Mouse (Mus musculus): Measurements from ENCODE around the gene Slc13a4. TPM values are rescaled to one million over a fixed set of nuclear protein-coding genes. Genes with fewer than 3 reads are reported as not detected.
A peak's percentile ranks its signal among the peaks of the same experiment; 100 is the strongest.

Gene Slc13a4
- polyA plus RNA-seq, 1 experiment: 0.07 TPM

DNA sequence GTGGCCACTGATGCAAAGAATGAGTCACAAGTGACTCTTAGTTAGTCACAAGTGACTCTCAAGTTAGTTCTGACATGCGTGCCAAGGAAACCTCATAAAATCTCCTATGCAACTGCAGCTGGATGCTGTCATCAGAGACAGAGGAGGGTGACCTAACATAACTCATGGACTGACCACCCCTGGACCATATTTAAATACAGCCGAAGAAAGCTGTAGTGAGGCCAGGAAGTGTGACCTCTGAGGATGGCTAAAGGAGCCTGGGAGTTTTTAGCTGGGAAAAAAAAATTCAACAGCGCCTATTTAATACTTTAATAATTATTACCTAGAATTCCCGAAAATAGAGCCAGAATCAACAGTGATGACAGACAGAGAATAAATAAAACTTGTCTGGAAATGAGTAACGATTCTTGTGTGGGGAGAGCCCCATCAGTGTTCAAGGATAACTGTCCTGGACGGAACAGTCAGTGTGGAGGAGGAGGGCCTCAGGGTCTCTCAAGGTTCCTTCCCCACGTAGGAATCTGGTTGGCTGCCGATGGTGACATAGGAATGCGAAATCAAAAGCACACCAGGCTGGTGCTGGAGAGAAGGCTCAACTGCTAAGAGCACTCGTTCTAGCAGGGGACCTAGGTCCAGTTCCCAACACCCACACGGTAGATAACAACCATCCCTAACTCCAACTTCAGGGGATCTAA lies 34.4 kb downstream of the Slc13a4 start:
- H3K4me3 ChIP-seq (ENCODE audit: insufficient read depth, poor library complexity, severe bottlenecking): no peak overlapping the region
- TF ChIP-seq MYOG (IDR thresholded peaks at IDR 0.05; ENCODE audit: control insufficient read depth, extremely low read depth, insufficient read length) (no peak), USF1 (IDR thresholded peaks at IDR 0.05; ENCODE audit: low read depth) (no peak), CTCF (IDR thresholded peaks at IDR 0.05; ENCODE audit: control insufficient read depth, insufficient read depth, insufficient read length) (no peak), FOSL1 (IDR thresholded peaks at IDR 0.05; ENCODE audit: insufficient read depth, low read length, poor library complexity, severe bottlenecking) (peak; percentile 97), MYOD1 (IDR thresholded peaks at IDR 0.05; ENCODE audit: control insufficient read depth, insufficient read length, low read depth) (peak; percentile 50), MAX (IDR thresholded peaks at IDR 0.05) (no peak), CEBPB (IDR thresholded peaks at IDR 0.05; ENCODE audit: low read depth) (peak; percentile 58)
- no peaks in the 10 kb centered on the region for H3K79me3 ChIP-seq (ENCODE audit: low read depth)
- no peaks in the 10 kb centered on the region for H3K36me3 ChIP-seq (ENCODE audit: control insufficient read depth, insufficient read depth)
- no peak overlapping the region for H3ac ChIP-seq (ENCODE audit: control insufficient read depth, insufficient read length, low read depth)
- no peaks in the 10 kb centered on the region for H3K79me2 ChIP-seq (ENCODE audit: control insufficient read depth, insufficient read depth)
- no peaks in the 10 kb centered on the region for H3K27me3 ChIP-seq (ENCODE audit: control insufficient read depth, insufficient read depth, insufficient read length)

DNA sequence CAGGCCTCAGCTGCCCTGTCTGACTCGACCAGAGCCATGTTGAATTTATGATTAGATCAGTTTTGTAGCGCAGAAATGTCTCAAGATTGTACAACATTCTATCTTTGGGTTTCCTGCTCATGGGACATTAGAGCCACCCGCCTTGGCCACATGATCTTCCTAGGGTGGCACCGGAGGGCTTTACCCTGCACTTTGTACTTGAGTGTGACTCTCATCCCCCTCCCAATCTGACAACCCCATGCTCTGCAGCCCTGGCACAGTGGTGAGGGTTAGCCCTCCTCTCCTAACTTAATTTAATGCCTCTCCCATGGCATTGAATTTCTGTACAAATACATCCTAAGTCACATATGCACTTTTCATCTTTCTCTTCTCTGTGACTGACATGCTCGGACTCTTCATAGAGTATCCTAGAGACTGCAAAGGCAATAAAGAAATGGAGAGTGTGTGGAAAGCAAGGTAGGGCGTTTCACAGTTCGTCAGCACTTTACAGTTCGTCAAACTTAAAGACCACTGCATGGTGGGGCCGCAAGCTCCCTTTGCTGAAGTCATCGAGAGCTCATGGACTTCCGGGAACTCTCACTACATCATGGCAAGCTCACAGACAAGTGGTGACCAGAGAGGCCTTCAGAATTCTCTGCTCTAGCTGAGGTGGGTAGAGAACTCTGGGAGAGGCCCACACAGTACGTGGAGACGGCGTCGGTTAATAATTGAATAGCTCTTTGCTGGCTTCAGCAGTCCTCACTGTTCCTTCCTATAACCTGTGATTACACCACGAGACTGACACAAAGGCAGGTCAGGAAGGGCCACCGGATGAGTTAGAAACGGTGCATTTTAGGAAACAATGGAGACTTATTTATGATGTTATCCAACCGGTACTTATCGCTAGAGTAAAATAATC lies 35.8 kb downstream of the Slc13a4 start:
- H3K36me3 ChIP-seq (ENCODE audit: control insufficient read depth, insufficient read depth): no peaks in the 10 kb centered on the region
- no peaks in the 10 kb centered on the region for H3K79me3 ChIP-seq (ENCODE audit: low read depth)
- no peaks in the 10 kb centered on the region for H3K27me3 ChIP-seq (ENCODE audit: control insufficient read depth, insufficient read depth, insufficient read length)
- no peaks in the 10 kb centered on the region for H3K79me2 ChIP-seq (ENCODE audit: control insufficient read depth, insufficient read depth)
- H3K4me3 ChIP-seq (ENCODE audit: insufficient read depth, poor library complexity, severe bottlenecking): no peak overlapping the region
- no peak overlapping the region for H3ac ChIP-seq (ENCODE audit: control insufficient read depth, insufficient read length, low read depth)
- no peak for TF ChIP-seq CTCF (IDR thresholded peaks at IDR 0.05; ENCODE audit: control insufficient read depth, insufficient read depth, insufficient read length)
- TF ChIP-seq USF1 (IDR thresholded peaks at IDR 0.05; ENCODE audit: low read depth): no peak
- no peak for TF ChIP-seq MYOG (IDR thresholded peaks at IDR 0.05; ENCODE audit: control insufficient read depth, extremely low read depth, insufficient read length)
- TF ChIP-seq CEBPB (IDR thresholded peaks at IDR 0.05; ENCODE audit: low read depth): no peak
- no peak for TF ChIP-seq MAX (IDR thresholded peaks at IDR 0.05)
- no peak for TF ChIP-seq MYOD1 (IDR thresholded peaks at IDR 0.05; ENCODE audit: control insufficient read depth, insufficient read length, low read depth)
- no peak for TF ChIP-seq FOSL1 (IDR thresholded peaks at IDR 0.05; ENCODE audit: insufficient read depth, low read length, poor library complexity, severe bottlenecking)

DNA sequence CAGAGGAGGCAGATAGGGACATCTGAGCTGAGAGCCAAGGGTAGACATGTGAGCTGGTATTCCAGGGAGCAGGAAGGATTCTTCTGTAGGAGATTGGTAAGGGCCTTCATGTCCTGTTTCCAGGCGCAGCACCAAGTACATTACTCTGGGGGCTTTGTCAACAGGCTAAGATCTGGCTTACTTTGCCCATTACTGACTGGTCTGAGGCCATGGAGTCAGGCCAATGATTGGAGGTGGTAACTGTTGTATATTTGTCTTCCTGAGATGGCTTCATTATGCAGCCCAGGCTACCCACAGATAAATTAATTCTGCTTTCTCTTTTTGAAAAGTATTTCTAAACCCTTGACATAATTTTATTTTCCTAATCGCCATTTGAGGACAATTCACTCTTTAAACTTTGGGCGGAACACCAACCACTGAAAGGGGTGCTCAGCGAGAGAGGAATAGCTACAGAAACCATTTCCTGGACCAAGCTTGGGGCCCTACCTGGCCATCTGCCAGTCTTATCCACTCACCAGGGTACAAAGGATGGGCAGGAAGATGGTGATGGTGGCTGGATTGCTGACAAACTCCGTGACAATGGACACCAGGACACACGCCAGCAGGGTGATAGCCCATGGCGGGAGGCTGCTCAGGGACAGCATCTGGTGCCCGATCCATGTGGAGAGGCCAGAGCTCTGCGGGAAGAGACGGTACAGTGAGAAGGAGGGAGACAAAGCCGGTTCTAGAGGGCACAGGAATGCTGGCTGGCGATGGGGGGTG lies 36.7 kb downstream of the Slc13a4 start:
- Histone ChIP-seq H3K79me2 (ENCODE audit: control insufficient read depth, insufficient read depth) (no peaks in the 10 kb centered on the region), H3K79me3 (ENCODE audit: low read depth) (no peaks in the 10 kb centered on the region), H3K36me3 (ENCODE audit: control insufficient read depth, insufficient read depth) (no peaks in the 10 kb centered on the region), H3ac (ENCODE audit: control insufficient read depth, insufficient read length, low read depth) (no peak overlapping the region), H3K27me3 (ENCODE audit: control insufficient read depth, insufficient read depth, insufficient read length) (no peaks in the 10 kb centered on the region), H3K4me3 (ENCODE audit: insufficient read depth, poor library complexity, severe bottlenecking) (no peak overlapping the region)
- no peak for TF ChIP-seq MAX (IDR thresholded peaks at IDR 0.05)
- TF ChIP-seq CTCF (IDR thresholded peaks at IDR 0.05; ENCODE audit: control insufficient read depth, insufficient read depth, insufficient read length): no peak
- no peak for TF ChIP-seq MYOG (IDR thresholded peaks at IDR 0.05; ENCODE audit: control insufficient read depth, extremely low read depth, insufficient read length)
- no peak for TF ChIP-seq MYOD1 (IDR thresholded peaks at IDR 0.05; ENCODE audit: control insufficient read depth, insufficient read length, low read depth)
- TF ChIP-seq FOSL1 (IDR thresholded peaks at IDR 0.05; ENCODE audit: insufficient read depth, low read length, poor library complexity, severe bottlenecking): no peak
- no peak for TF ChIP-seq CEBPB (IDR thresholded peaks at IDR 0.05; ENCODE audit: low read depth)

DNA sequence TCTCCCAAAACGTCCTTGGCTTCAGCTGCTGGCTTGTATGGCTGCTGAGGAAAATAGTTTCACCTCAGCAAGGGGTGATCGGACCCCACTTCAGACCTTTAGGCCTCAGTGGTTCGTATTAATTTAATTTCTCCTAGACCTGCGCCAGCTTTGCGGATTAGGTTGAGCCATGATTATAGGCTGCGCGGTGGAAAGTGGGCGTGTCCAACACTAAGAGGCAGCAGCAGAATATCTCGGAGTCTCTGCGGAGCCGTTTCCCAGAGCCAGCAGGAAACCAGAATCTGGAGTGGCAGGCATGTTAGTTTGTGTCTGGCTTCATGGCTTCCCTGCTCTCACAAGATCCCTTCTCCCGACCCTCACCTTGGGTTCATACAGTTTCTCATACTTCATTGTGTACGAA lies 38.3 kb downstream of the Slc13a4 start:
- H3ac ChIP-seq (ENCODE audit: control insufficient read depth, insufficient read length, low read depth): no peak overlapping the region
- H3K79me2 ChIP-seq (ENCODE audit: control insufficient read depth, insufficient read depth): no peaks in the 10 kb centered on the region
- peaks cover 8% of the 10 kb centered on the region for H3K36me3 ChIP-seq (ENCODE audit: control insufficient read depth, insufficient read depth)
- H3K27me3 ChIP-seq (ENCODE audit: control insufficient read depth, insufficient read depth, insufficient read length): no peaks in the 10 kb centered on the region
- H3K79me3 ChIP-seq (ENCODE audit: low read depth): no peaks in the 10 kb centered on the region
- TF ChIP-seq CEBPB (IDR thresholded peaks at IDR 0.05; ENCODE audit: low read depth) (no peak), MYOD1 (IDR thresholded peaks at IDR 0.05; ENCODE audit: control insufficient read depth, insufficient read length, low read depth) (no peak), MAX (IDR thresholded peaks at IDR 0.05) (no peak), FOSL1 (IDR thresholded peaks at IDR 0.05; ENCODE audit: insufficient read depth, low read length, poor library complexity, severe bottlenecking) (no peak)
- no peak overlapping the region for H3K4me3 ChIP-seq (ENCODE audit: insufficient read depth, poor library complexity, severe bottlenecking)

DNA sequence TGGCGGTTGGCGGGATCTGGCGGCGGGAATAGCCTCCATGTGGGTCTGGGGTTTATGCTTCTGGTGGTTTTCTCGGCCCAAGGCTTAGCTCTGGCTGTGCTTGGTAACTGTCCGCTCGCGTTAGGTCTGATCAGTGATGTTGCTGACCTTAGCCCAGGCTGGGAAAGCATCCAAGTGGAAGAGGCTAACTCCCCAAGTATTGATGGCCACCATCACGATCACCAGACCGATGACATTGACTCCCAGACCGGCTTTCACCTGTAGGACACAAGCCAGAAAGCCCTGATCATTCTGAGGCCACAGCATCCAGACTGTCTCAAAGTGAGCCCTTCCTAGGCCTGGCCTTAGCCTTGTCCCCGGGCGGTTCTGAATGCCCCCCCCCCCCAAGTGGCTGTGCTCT lies 39.2 kb downstream of the Slc13a4 start:
- no peak overlapping the region for H3ac ChIP-seq (ENCODE audit: control insufficient read depth, insufficient read length, low read depth)
- TF ChIP-seq MAX (IDR thresholded peaks at IDR 0.05): no peak

More for the DNA sequence above, 39.2 kb downstream of the Slc13a4 start:
- H3K27me3 ChIP-seq (ENCODE audit: control insufficient read depth, insufficient read depth, insufficient read length): no peaks in the 10 kb centered on the region
- no peaks in the 10 kb centered on the region for H3K79me3 ChIP-seq (ENCODE audit: low read depth)
- no peaks in the 10 kb centered on the region for H3K79me2 ChIP-seq (ENCODE audit: control insufficient read depth, insufficient read depth)
- H3K36me3 ChIP-seq (ENCODE audit: control insufficient read depth, insufficient read depth): peaks cover 8% of the 10 kb centered on the region
- H3K4me3 ChIP-seq (ENCODE audit: insufficient read depth, poor library complexity, severe bottlenecking): no peak overlapping the region

Data from C2C12 (cell line).